Mouse (Mus musculus): ENCODE results near the gene Pfkfb4. TPM values are rescaled to one million over a fixed set of nuclear protein-coding genes. Genes with fewer than 3 reads are reported as not detected.
A peak's percentile ranks its signal among the peaks of the same experiment; 100 is the strongest.

Gene Pfkfb4
- total RNA-seq, 2 experiments from 2014 or later: 6.9 to 9.5 TPM

GRCm38 (mm10) chr9:109055271-109056030, 63.9 kb downstream of the Pfkfb4 start:
- ATAC-seq (replicated peaks; ENCODE audit: poor library complexity, severe bottlenecking): no peak

GRCm38 (mm10) chr9:109056081-109056690, 64.6 kb downstream of the Pfkfb4 start:
- no peak for ATAC-seq (replicated peaks; ENCODE audit: poor library complexity, severe bottlenecking)

GRCm38 (mm10) chr9:109056916-109057315, 65.3 kb downstream of the Pfkfb4 start:
- no peak for ATAC-seq (replicated peaks; ENCODE audit: poor library complexity, severe bottlenecking)

GRCm38 (mm10) chr9:109057543-109057942, 66.0 kb downstream of the Pfkfb4 start:
- ATAC-seq (replicated peaks; ENCODE audit: poor library complexity, severe bottlenecking): peak; percentile 31

GRCm38 (mm10) chr9:109058006-109058765, 66.6 kb downstream of the Pfkfb4 start:
- ATAC-seq (replicated peaks; ENCODE audit: poor library complexity, severe bottlenecking): no peak

GRCm38 (mm10) chr9:109059136-109059903, 67.7 kb downstream of the Pfkfb4 start, which contains the start of gene Trex1:
TSS of gene Trex1 (minus strand) at chr9:109059734.
- peak; percentile 65 for ATAC-seq (replicated peaks; ENCODE audit: poor library complexity, severe bottlenecking)

- no peak for ATAC-seq (replicated peaks; ENCODE audit: poor library complexity, severe bottlenecking)
Measured at GRCm38 (mm10) chr9:109060184-109060897, 68.8 kb downstream of the Pfkfb4 start.

- ATAC-seq (replicated peaks; ENCODE audit: poor library complexity, severe bottlenecking): no peak
Measured at GRCm38 (mm10) chr9:109060898-109061295, 69.3 kb downstream of the Pfkfb4 start.

GRCm38 (mm10) chr9:109068095-109068735, 76.6 kb downstream of the Pfkfb4 start:
- ATAC-seq (replicated peaks; ENCODE audit: poor library complexity, severe bottlenecking): no peak

GRCm38 (mm10) chr9:109073661-109074573, 82.3 kb downstream of the Pfkfb4 start, which contains the start of gene Atrip:
TSS of gene Atrip (minus strand) at chr9:109074124.
- peak; percentile 98 for ATAC-seq (replicated peaks; ENCODE audit: poor library complexity, severe bottlenecking)

GRCm38 (mm10) chr9:109080516-109080915, 88.9 kb downstream of the Pfkfb4 start:
- no peak for ATAC-seq (replicated peaks; ENCODE audit: poor library complexity, severe bottlenecking)

- no peak for ATAC-seq (replicated peaks; ENCODE audit: poor library complexity, severe bottlenecking)
Measured at GRCm38 (mm10) chr9:109081749-109082123, 90.2 kb downstream of the Pfkfb4 start.

Other genes with a start within 250 kb of the Pfkfb4 start
- 24.3 and 25.5 TPM in 2 replicates for gene Ip6k2, start 208.0 kb upstream of the Pfkfb4 start, total RNA-seq (2014; fragmentation: Nextera tagmentation)
- gene Ip6k2, start 208.0 kb upstream of the Pfkfb4 start, total RNA-seq (2017): 34.4 and 35.8 TPM in 2 replicates
- gene Nckipsd, start 183.4 kb upstream of the Pfkfb4 start, total RNA-seq (2014; fragmentation: Nextera tagmentation): 12.2 and 12.8 TPM in 2 replicates
- gene Nckipsd, start 183.4 kb upstream of the Pfkfb4 start, total RNA-seq (2017): 4.9 and 9.1 TPM in 2 replicates
- 6.7 and 10.2 TPM in 2 replicates for gene Celsr3, start 165.5 kb upstream of the Pfkfb4 start, total RNA-seq (2014; fragmentation: Nextera tagmentation)
- gene Celsr3, start 165.5 kb upstream of the Pfkfb4 start, total RNA-seq (2017): 0.99 and 2.2 TPM in 2 replicates
- gene Slc26a6, start 138.5 kb upstream of the Pfkfb4 start, total RNA-seq (2014; fragmentation: Nextera tagmentation): 4.7 and 18.3 TPM in 2 replicates
- gene Slc26a6, start 138.5 kb upstream of the Pfkfb4 start, total RNA-seq (2017): 1.5 and 3.5 TPM in 2 replicates
- not detected in 2 replicates for gene Tmem89, start 77.2 kb upstream of the Pfkfb4 start, total RNA-seq (2014; fragmentation: Nextera tagmentation)
- not detected in 2 replicates for gene Tmem89, start 77.2 kb upstream of the Pfkfb4 start, total RNA-seq (2017)
- gene Uqcrc1, start 55.1 kb upstream of the Pfkfb4 start, total RNA-seq (2014; fragmentation: Nextera tagmentation): 280 and 349 TPM in 2 replicates
- 286 and 355 TPM in 2 replicates for gene Uqcrc1, start 55.1 kb upstream of the Pfkfb4 start, total RNA-seq (2017)
- gene Col7a1, start 38.2 kb upstream of the Pfkfb4 start, total RNA-seq (2014; fragmentation: Nextera tagmentation): 0.21 and 2.0 TPM in 2 replicates
- 0.09 TPM in 1 of 2 replicates, not detected in the other for gene Col7a1, start 38.2 kb upstream of the Pfkfb4 start, total RNA-seq (2017)
- 0.41 TPM in 1 of 2 replicates, not detected in the other for gene Ucn2, start 5.8 kb upstream of the Pfkfb4 start, total RNA-seq (2014; fragmentation: Nextera tagmentation)
- gene Ucn2, start 5.8 kb upstream of the Pfkfb4 start, total RNA-seq (2017): not detected in 2 replicates
- 56.8 and 75.0 TPM in 2 replicates for gene Shisa5, start 46.8 kb downstream of the Pfkfb4 start, total RNA-seq (2014; fragmentation: Nextera tagmentation)
- gene Shisa5, start 46.8 kb downstream of the Pfkfb4 start, total RNA-seq (2017): 54.4 and 80.8 TPM in 2 replicates
- 23.5 and 32.3 TPM in 2 replicates for gene Trex1, start 68.0 kb downstream of the Pfkfb4 start, total RNA-seq (2014; fragmentation: Nextera tagmentation)
- gene Trex1, start 68.0 kb downstream of the Pfkfb4 start, total RNA-seq (2017): 17.1 and 17.8 TPM in 2 replicates
- gene Atrip, start 82.3 kb downstream of the Pfkfb4 start, total RNA-seq (2014; fragmentation: Nextera tagmentation): 13.5 and 26.7 TPM in 2 replicates
- gene Atrip, start 82.3 kb downstream of the Pfkfb4 start, total RNA-seq (2017): 22.2 and 30.6 TPM in 2 replicates
- 8.3 and 9.6 TPM in 2 replicates for gene Ccdc51, start 90.7 kb downstream of the Pfkfb4 start, total RNA-seq (2014; fragmentation: Nextera tagmentation)
- 11.6 and 18.0 TPM in 2 replicates for gene Ccdc51, start 90.7 kb downstream of the Pfkfb4 start, total RNA-seq (2017)
- gene Tma7, start 90.8 kb downstream of the Pfkfb4 start, total RNA-seq (2014; fragmentation: Nextera tagmentation): 391 and 511 TPM in 2 replicates
- gene Tma7, start 90.8 kb downstream of the Pfkfb4 start, total RNA-seq (2017): 153 and 178 TPM in 2 replicates
- gene Plxnb1, start 103.6 kb downstream of the Pfkfb4 start, total RNA-seq (2014; fragmentation: Nextera tagmentation): not detected in 2 replicates
- gene Plxnb1, start 103.6 kb downstream of the Pfkfb4 start, total RNA-seq (2017): not detected in 2 replicates
- not detected in 2 replicates for gene Fbxw21, start 170.3 kb downstream of the Pfkfb4 start, total RNA-seq (2014; fragmentation: Nextera tagmentation)
- not detected in 2 replicates for gene Fbxw21, start 170.3 kb downstream of the Pfkfb4 start, total RNA-seq (2017)
- gene Fbxw13, start 204.2 kb downstream of the Pfkfb4 start, total RNA-seq (2014; fragmentation: Nextera tagmentation): not detected in 2 replicates
- gene Fbxw13, start 204.2 kb downstream of the Pfkfb4 start, total RNA-seq (2017): not detected in 2 replicates
- gene Fbxw20, start 243.0 kb downstream of the Pfkfb4 start, total RNA-seq (2014; fragmentation: Nextera tagmentation): not detected in 2 replicates
- not detected in 2 replicates for gene Fbxw20, start 243.0 kb downstream of the Pfkfb4 start, total RNA-seq (2017)

Data from granulocyte monocyte progenitor cell, adult 5-6 weeks (primary cell).